Mouse (Mus musculus): ENCODE data around the gene Olfr734.

The Olfr734 gene

GRCm38 (mm10) chr14:50326661-50327060 is at the start of gene Olfr734:
Gene Olfr734 (minus strand): TSS chr14:50326761.
- no peak for DNase-seq (ENCODE audit: low read depth, low spot score)

- no peak for DNase-seq (ENCODE audit: low read depth, low spot score)
These were observed 37.0 kb upstream of the Olfr734 start for GRCm38 (mm10) chr14:50363561-50363960.

- no peak for DNase-seq (ENCODE audit: low read depth, low spot score)
These were observed 33.9 kb upstream of the Olfr734 start for GRCm38 (mm10) chr14:50360480-50360879.

GRCm38 (mm10) chr14:50357593-50357992 is 31.0 kb upstream of the Olfr734 start, which contains the start of gene Tlr11:
Gene Tlr11 (plus strand): TSS chr14:50357914.
- no peak for DNase-seq (ENCODE audit: low read depth, low spot score)

- DNase-seq (ENCODE audit: low read depth, low spot score), result no peak
These were observed 30.2 kb upstream of the Olfr734 start for GRCm38 (mm10) chr14:50356725-50357124.

- peak; percentile 2 for DNase-seq (ENCODE audit: low read depth, low spot score)
These were observed 25.9 kb upstream of the Olfr734 start for GRCm38 (mm10) chr14:50352438-50352837.

GRCm38 (mm10) chr14:50348796-50349195 is 22.2 kb upstream of the Olfr734 start, which contains the start of gene Olfr735:
Gene Olfr735 (minus strand): TSS chr14:50348872.
- DNase-seq (ENCODE audit: low read depth, low spot score), result no peak

- DNase-seq (ENCODE audit: low read depth, low spot score), result no peak
These were observed 25.1 kb downstream of the Olfr734 start, which contains the start of gene Olfr733 for GRCm38 (mm10) chr14:50301422-50301821. Gene Olfr733 (minus strand): TSS chr14:50301522.

- DNase-seq (ENCODE audit: low read depth, low spot score), result no peak
These were observed 42.5 kb downstream of the Olfr734 start, which contains the start of gene Olfr732 for GRCm38 (mm10) chr14:50284106-50284505. Gene Olfr732 (minus strand): TSS chr14:50284206.

Data from embryo, embryonic 11.5 days (tissue).